Mouse (Mus musculus) lung, postnatal 25 days (tissue): ENCODE measurements at regions not wholly inside any gene's neighbourhood (a gene's known extent, or its start where the extent isn't known, plus 50 kb on each side); places are given as distances from the start of the nearest gene placed in this dataset.

ENCODE experiments used
- DNase-seq: peaks from one replicate; pipeline ENCODE4 v3.0.0; 2022; ENCODE audit warnings: low spot score

DNA sequence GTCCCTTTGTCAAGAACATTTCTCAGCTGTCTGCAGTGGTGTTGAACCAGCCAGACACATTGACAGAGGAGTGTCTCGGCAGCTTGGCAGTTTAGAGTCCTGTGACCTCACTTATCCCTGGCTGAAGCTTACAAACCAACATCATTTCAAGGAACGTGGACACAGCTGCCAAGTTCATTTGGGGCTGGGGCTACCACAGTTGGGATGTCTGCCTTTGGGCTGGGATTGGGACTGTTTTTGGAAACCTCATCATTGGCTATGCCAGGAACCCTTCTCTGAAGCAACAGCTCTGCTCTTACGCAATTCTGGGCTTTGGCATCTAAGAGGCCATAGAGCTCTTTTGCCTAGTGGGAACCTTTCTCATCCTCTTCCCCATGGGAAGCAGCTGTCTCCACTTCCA is 200.4 kb downstream of the Gm15262 start:
- peak; percentile 20 for DNase-seq

DNA sequence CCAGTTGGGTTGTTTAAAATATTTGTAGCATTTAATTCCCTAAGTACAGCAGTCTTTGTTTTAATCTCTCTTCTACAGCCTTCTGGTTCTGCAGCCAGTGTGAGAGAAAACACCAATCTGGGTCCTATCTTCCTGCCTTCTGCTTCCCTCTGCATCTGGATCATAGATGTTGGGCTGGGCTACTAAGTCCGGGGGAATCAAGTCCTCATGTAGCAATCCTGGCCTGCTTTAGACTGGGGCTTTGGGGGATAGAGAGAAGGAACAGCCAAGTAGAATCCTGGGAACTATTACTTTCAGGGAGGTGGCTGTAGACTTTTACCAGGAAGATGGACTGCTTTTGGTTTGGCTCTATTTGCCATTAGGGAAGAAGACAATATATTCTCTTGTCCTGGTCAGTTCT is 205.5 kb upstream of the Rai2 start:
- DNase-seq, result no peak

DNA sequence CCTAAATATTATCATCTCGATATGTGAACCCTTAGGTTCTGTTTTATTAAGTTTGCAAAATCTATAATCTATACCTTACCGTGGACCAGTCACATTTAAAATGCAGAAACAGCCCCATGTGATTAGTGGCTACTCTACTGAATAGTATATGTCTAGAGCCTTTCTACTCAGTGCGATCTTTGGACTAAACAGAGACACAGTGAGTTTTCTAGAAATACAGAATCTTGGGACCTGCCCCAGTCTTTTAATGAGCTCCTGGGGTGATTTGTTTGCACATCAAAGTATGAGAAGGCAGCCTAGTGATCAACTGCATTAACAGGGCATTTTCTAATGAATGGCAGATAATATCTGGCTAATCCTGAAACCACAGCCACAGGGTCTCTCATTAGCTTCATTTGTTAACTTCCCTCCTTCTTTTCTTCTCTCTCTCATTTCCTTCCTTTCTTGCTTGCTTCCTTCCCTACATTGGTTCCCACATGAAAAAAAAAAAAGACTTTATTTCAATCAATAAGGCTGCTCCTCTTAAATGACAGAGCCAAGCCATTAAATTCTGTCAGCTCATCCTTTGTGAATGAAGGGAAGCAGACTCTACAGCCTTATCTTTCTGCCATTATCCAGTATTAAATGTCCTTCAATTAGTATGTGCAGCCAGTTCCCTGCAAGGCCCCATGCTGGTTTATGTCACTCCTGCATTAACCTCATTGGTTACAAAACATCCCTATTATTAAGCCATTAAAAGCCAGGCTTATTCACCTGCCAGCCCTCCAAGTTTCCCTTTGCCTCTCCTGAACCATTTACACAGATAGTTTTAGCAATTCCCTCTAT is 193.2 kb upstream of the Rai2 start:
- no peak for DNase-seq

DNA sequence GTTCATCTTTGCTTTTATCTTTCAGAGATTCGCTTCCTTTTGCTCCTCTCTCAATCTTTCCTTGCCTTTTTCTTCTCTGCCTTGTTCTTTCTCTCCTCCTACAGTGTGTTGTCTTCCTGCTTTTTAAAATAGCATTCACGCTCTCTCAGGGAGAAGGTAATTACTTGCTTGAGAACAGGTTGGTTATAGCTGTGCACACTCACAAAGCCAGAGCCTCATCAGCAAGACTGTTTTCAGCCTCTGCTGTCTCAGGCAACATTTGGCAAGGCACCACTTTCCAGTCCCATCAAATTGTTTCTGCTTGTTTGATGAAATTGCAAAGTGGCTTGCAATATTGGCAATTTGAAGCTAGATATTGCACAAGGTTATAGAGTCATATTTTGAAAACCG is 192.6 kb upstream of the Rai2 start:
- no peak for DNase-seq

DNA sequence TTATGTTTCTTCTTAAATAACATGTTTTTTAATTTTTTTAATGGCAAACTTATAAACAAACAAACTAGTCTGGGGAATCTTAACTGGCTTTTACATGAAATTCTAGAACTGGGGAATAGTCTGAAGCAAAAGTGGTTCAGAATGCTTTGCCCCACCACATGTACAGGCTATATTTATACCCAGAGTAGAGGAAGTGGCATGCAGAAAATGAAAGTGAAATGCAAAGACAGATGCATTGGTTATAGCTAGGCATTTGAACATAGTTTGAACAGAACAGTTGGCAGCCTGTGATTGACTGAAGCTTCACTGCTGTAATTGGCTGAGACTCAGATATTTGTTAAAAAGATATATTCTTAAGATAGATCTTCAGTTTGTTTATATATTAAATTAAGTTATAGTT is 179.6 kb upstream of the Rai2 start:
- DNase-seq, result no peak

DNA sequence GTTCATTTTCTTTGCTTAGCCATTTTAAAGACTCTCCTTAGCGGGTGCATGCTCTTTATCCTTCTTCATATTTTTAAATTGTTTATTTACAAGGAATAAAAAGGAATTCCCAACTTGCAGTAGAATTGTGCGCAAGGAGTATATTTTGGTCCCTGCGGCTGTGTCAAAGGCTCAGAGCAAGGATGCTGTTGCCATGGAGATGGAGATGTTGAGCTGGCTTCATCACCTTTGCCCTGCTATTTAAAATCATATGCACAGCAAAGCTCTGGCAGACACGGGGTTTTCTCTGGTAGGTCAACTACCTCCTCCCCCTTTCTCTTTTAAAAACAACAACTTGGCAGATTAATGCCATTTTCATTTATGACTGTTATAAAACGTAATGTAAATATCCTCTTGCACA is 160.0 kb upstream of the Rai2 start:
- DNase-seq, result no peak

DNA sequence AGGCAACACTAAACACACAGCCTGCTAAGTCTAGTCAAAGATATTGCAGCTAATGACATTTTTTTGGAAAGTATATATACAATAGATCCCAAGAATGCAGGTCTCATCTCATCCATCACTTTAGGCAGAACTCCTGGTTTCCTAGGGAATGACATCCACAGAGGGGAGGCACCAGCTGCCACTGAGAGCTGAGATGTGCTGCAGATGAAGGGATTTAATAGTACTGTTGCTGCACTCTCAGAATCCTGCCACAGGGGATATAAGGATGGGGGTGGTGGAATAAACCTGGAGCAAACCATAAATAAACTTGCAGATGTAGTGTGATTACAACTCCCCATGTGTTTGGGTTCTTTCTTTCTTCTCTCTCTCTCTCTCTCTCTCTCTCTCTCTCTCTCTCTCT is 158.4 kb upstream of the Rai2 start:
- DNase-seq, result no peak

DNA sequence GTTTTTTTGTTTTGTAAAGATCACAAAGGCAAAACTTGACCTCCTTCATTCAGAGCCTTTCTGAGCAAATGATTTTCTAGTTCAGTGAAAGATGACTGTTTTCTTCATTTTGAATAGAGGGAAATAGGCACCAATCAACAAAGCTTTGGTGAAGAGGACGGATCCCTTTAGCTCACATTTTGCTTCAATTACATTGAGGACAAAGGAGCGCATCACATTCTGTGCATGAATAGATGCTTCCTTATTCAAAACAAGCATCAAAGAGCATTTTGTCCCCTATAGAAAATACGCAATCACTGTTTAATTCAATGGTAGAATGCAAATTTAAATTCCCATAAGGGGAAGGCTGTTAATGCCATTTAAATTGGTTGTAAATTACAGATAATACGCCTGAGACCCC is 150.4 kb upstream of the Rai2 start:
- no peak for DNase-seq

DNA sequence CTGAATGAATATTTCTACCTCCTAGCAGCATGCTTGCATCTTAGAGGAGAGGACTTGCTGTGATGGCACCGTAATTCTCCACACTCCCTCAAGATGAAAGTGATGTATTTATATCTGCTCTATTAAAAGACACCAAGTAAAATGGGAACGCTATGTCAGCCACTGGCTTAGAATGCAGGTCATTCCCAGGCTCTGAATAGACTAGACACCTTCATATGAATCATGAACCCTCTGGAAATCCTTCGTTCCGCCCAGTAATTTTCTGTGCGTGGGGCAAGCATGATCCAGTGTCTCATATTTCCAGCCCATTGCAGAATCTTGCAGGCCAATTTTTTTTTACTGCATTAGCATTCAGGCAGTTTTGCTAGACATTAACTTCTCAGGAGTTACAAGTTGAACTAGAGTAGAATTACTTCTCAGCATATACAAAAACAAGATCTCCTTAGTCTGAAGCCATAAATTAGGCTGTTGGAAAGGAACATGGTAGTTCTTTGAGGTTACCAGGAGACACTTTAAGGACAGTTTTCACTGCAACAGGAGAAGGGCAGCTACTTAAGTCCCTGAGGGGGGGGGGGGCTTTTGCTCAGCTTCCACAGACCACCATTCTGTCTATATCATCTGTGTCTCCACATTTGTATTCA is 134.7 kb upstream of the Rai2 start:
- no peak for DNase-seq

DNA sequence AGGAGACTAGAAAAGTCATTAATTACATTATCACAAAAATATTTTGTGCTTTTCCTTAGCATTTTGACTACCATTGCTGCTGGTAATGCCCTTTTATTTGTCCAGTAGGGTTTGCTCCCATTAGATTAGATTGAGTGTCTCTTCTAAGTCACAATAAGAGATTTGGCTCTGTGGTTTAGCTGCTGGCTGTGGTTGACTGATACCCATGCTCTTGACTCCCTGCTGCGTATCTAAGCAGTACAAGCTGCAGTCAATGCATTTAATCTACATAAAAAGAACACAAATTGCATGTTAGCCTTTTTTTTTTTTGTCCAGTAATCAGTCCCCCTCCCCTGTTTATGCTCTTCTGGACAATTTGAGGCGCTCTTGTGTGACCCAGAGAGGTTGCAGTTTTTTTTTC is 133.0 kb upstream of the Rai2 start:
- DNase-seq, result no peak

DNA sequence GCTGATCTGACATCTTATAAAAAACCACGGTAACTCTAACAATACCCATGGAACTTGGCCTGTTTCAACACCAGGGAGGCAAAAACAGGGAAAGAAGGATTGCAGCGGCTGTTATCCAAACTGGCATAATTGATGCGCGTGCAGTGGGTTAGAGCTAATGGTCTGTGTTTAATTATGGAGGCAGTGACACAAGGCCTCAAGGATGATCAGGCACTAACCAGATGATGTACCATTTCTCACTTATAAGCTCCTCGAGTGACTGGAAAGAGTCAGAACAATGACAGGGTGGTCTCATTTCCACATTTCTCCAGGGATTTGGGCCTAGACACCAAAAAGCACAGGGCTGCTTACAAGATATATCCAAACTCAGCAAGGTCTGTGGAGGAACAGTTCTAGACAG is 83.0 kb upstream of the Rai2 start:
- no peak for DNase-seq

DNA sequence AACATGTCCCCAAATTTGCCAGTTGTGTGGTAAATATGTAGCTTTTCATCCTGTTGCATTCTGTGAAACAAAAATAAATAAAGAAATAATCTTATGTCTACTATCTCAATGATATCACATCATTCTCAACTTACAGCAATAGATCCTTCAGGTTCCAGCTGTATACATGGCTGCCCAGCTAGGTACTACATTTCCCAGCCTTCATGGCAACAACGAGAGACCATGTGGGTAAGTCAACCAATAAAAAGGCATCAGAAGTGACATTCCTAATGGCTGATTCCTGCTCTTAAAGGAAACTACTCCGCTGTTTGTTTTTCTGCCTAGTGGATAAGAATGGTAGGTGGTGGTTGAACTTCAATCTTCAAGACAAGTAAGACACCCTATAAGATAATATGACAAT is 82.5 kb upstream of the Rai2 start:
- no peak for DNase-seq

DNA sequence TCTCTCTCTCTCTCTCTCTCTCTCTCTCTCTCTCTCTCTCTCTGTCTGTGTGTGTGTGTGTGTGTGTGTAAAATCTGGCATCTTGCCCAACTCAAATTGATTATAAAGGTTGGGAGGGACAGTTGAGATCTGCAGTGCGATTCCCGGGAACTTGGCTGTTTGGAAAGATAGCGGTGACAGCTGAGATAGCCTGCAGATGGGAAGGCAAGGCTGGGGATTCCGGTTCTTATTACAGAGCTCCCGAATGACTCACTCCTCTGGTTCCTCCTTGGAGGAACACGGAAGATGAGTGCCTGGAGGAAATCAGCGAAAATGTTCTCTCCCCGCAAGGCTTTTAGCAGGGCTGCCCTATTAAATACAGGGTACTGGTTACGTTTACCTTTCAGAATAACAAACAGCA is 81.2 kb upstream of the Rai2 start:
- DNase-seq, result no peak

DNA sequence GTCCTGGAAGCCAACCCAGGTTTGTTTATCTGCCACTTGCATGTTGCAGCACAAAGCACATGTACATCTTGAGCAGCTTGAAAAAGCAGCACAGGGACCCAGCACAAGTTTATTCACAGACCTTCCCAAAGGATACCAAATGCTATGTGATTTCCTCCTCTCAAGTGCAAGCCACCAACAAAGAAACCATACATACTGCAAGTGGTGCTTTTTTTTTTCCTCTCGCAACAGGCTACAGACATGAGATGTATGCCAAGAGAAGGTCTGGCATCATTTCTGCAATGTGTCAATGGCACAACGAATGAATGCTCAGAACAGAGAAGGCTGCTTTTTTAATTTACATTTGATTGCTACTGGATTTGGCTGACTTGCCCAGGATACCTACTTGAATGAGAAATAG is 63.8 kb upstream of the Rai2 start:
- no peak for DNase-seq

DNA sequence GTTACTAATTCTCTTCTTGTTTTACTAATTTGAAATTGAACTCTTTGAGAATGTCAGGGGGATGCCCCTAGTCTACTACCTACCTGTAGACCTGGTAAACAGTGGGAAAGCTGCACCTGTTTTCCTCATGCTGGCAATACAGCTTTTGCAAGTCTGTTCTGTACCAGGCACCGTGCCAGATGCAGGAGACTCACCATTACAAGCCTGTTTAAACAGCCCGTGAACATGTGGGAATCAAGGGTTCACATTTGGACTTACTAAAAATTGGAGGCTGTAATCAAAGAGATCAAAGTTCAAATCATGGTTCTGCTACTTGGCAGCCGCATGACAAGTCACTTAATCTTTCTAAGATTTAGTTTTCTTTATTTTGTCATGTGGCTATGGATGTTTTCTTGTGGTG is 56.8 kb upstream of the Rai2 start:
- DNase-seq, result no peak

DNA sequence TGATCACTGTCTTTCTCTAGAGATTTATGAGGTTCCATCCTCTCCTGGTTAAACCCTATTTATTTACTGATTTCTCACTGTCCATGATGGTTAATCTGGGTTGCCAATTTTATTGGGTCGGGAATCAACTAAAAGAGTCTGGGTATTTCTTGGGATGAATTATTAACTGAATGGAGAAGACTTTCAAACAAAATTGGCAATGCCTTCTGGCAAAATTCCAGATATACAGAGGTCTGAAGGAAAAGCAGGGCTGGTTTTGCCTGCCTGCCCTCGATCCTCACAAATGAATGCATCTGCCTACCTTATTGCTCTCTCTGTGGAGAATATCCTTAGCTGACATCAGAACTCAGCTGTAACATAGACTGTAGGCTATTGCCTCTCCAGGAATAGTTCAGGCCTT is 54.9 kb upstream of the Rai2 start:
- no peak for DNase-seq
